Mouse (Mus musculus) T-helper 17 cell (primary cell): Measurements from ENCODE around the gene Zfp990.
"Not testable (repeated sequence)": the region's sequence is repeated elsewhere in the genome, so short reads cannot be mapped to it uniquely, and the experiment has no call there.

Source experiments
- in situ Hi-C, 2 experiments: fragments of 300-600 bp; cut with MboI, MseI; formaldehyde crosslinking; loops; 1 replicate in 1 of 2; 2 replicates in 1 of 2; pipeline ENCODE4 v1.15.1; 2025; ENCODE audit warnings: high pct_unique_total_duplicates in 2 of 2

Gene Zfp990

DNA sequence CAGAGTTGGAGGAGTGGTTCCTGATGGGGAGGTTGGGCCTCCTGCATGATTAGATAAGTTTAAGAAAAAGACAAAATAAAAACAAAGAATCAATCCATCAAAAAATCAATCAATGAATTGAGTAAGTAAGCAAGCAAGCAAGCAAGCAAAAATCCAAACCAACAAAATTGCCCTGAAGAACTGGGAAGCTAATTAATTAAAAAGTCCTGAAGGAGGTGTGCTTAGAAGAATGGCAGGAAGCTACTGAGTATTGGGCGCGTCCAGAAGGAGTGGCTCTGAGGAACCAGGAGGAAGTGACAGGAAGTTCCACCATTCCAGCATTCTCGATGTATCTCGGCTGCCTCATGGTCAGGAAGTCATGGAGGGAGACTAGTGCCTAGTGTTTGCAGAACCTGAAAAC lies at the start of gene Zfp990:
Gene Zfp990, plus strand, starts transcription at position 301 of the 400 bp plus-strand sequence.
- in situ Hi-C loops, result loop anchor here in 1 of 2 experiments (5.0 kb wide), 1 partner anchor 1797 kb away; the partner anchor contains the start of gene Zfp988

DNA sequence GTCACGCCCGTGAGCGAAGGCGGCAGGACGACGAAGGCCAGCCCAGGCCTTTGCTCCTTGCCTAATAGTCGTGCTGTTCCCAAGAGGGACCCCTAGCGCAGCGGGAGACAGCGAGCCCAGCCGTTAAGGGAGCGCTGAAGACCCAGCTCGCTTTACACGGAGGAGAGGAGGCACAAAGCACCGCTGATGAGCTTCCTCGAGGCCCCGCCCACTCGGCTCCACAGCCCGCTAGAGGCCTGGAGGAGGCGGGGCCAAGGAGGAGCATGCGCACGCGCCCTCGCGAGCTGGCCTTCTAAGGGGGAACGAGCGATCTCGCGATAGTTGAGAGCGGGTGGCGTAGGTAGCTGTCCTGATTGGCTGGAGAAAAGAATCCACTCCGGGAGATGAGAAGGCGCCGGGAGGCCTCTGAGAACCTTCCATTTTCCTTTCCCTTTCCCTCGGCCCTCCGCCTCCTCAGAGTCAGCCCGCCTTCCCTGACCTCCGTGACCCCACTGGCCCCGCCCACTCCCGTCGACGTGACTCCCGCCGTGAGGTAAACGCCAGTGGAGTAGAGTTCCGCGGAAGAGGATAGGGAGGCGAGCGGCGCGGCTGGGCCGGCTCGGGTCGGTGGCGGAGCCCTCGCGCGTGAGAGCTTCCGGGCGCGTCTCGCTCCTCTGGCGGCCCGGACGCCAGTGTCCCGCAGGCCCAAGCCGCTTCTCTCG lies 46.9 kb upstream of the Zfp990 start:
- in situ Hi-C loops, result not testable (repeated sequence)

DNA sequence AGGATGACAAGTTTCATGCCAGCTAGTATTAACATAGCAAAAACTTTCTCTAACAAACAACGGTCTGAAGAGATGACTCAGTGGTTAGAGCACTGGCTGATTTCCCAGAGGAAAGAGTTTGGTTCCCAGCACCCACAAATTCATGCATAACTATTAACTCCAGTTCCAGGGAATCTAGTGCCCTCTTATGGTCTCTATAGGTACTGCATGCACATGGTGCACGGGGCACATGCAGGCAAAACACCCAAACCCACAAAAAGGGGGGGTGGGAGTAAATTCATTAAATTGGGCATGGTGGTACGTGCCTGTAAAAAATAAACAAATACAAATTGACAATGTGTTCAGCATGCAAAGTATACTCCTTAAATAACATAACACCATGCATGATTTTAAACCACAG lies 32.4 kb upstream of the Zfp990 start:
- in situ Hi-C loops, result loop anchor here in 1 of 2 experiments (5.0 kb wide), 1 partner anchor 66 kb away; no protein-coding TSS in a partner anchor

- in situ Hi-C loops, result loop anchor here (5.0 to 10.0 kb wide), 4 partner anchors 86 to 1002 kb away; no protein-coding TSS in a partner anchor
These were observed 29.9 kb upstream of the Zfp990 start for GRCm38 (mm10) chr4:145480699-145481098.

DNA sequence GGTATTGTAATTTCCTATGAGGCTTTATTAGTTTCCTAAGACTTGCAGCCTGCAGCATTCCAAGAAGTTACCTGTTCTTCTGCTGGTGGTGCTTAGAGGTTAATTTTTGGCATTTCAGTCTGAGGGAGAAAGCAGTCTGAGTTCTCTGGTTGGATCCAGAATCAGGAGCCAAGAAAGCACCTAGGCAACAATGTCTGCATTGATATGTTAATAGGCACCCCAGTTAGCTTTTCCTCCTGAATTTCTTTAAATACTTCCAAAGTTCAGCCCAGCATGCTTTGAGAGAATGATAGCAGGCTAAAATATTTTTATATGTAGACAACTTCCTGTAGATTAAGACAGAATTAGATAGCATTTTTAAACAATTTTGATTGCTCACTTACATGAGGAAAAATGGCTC lies 21.2 kb upstream of the Zfp990 start:
- in situ Hi-C loops, result loop anchor here (10.0 kb wide), 3 partner anchors 95 to 335 kb away; no protein-coding TSS in a partner anchor

DNA sequence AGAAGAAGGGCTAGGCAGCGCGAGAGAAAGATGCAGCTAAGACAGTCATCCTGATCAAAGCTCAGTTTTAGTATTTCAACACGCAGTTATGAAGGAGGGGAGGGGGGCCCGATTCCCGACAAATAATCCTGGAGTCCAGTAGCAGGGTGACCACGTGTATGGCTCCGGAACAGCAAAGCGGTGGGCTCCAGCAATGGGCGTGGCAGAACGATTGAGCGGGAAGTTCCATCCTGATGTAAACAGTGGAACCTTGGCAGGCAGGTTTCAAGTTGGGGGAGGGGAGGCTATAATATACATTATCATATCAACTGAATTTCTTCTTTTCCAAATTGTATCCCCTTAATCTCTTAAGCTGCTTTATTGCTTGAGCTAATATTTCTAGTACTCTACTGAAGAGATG lies 18.4 kb upstream of the Zfp990 start:
- in situ Hi-C loops, result loop anchor here (5.0 to 10.0 kb wide), 2 partner anchors 163 to 1465 kb away; no protein-coding TSS in a partner anchor

GRCm38 (mm10) chr4:145493316-145493715 lies 17.2 kb upstream of the Zfp990 start:
- in situ Hi-C loops, result loop anchor here (5.0 to 10.0 kb wide), 2 partner anchors 161 to 1464 kb away; no protein-coding TSS in a partner anchor

GRCm38 (mm10) chr4:145514637-145515036 lies 4.1 kb downstream of the Zfp990 start:
- in situ Hi-C loops, result loop anchor here (5.0 kb wide), 3 partner anchors 1718 to 1793 kb away; partner anchors contain the start of gene Zfp988 (in 1 of the 2)

- in situ Hi-C loops, result loop anchor here (5.0 kb wide), 2 partner anchors 1716 to 1721 kb away; no protein-coding TSS in a partner anchor
These were observed 5.4 kb downstream of the Zfp990 start for GRCm38 (mm10) chr4:145515776-145516565.

DNA sequence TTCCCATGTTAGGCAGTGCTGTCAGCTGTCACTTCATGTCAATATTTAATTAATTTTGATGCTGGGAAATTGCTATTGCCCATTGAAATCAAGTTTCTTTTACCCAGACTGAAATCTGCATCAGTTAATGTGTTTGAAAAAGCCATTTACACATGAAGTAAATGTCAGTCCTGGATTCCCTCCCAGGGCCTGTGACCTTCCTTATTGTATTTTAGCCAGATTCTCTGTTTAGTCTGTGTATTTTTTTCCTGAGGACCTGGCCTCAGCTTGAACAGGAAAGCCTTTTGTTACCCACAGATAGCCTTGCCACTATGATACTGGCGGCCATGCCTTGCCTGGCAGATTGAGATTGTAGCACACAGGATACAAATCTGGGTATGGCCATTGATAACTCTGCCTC lies 6.8 kb downstream of the Zfp990 start:
- in situ Hi-C loops, result loop anchor here (5.0 kb wide), 2 partner anchors 1715 to 1720 kb away; no protein-coding TSS in a partner anchor

- in situ Hi-C loops, result loop anchor here (5.0 to 25.0 kb wide), 5 partner anchors 583 to 1793 kb away; no protein-coding TSS in a partner anchor
These were observed 33.3 kb downstream of the Zfp990 start for GRCm38 (mm10) chr4:145543861-145544260.

DNA sequence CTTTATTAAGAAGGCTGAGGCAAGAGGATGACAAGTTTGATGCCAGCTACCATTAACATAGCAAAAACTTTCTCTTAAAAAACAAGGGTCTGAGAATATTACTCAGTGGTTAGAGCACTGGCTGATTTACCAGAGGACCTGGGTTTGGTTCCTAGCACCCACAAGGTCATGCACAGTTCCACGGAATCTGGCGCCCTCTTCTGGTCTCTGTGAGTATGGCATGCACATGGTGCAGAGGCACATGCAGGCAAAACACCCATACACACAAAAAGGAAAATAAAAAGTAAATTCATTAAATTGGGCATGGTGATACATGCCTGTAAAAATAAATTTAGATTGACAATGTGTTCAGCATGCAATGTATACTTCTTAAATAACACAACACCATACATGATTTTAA lies 34.5 kb downstream of the Zfp990 start:
- in situ Hi-C loops, result loop anchor here in 1 of 2 experiments (25.0 kb wide), 1 partner anchor 1292 kb away; no protein-coding TSS in a partner anchor

DNA sequence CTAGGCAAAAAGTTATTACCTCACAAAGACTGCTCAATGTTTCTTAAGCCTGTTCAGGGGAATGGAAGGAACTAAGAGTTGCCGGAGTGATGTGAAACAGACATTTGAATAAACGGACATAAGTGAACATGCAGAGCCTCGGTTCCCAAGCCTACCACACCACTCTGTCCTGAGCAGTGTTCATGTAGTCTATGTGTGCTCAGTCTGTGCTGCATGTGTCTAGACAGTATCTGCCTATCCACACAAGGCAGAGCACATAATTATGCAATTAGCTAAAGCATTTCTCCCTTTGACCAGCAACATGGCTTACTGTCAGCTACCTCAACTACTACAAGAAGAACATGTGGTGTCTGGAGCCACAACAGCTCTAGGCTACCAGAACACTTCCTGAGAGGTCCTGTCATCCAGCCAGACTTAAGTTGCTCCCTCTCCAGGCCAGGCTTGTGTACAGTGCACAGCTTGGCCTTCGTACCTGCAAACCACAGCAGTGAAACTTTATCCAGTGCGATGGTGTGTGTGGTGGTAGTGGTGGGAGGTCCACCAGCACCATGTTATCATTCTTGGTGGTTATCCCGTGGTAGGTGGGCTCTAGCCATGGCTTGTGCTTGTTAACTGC lies 35.3 kb downstream of the Zfp990 start:
- in situ Hi-C loops, result loop anchor here in 1 of 2 experiments (25.0 kb wide), 1 partner anchor 1291 kb away; no protein-coding TSS in a partner anchor

DNA sequence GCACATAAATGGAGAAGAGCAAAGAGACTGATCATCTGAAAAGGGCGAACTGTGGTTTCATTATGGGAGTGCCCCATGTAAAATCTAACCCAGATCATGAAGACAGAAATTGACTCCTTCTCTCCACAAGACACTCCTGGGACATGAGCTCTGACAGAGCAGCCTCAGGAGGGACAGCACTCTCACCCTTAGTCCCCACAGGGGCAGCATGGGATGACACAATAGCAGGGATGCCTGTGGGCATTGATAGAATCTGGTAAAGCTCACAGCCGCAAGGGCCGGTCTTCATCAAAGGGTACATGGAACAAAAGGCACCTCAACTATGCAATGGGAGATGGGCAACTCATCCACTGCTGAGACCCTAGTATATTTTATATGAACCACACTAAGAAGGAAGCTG lies 35.9 kb downstream of the Zfp990 start:
- in situ Hi-C loops, result loop anchor here in 1 of 2 experiments (25.0 kb wide), 1 partner anchor 1291 kb away; no protein-coding TSS in a partner anchor

DNA sequence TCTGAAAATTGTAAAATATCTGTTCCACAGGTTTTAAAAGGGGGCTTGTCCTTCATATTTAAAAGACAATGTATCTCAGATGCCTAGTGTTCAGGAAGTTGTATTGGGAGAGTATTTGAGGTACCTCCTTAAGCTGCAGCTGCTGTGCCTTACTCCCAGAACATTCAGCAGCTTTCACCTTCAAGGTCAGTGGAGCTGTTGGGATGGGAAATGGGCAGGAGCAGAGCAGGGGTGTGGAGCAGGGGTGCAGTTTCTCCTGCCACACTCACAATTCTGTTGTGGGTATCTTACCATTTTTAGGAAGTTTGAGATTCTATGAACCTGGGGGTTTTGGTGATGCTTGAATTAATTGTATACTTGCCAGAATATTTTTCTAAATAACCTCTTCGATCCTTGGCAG lies 46.1 kb downstream of the Zfp990 start:
- in situ Hi-C loops, result loop anchor here (5.0 to 25.0 kb wide), 4 partner anchors 706 to 1961 kb away; no protein-coding TSS in a partner anchor

- in situ Hi-C loops, result loop anchor here (5.0 to 25.0 kb wide), 5 partner anchors 703 to 1963 kb away; no protein-coding TSS in a partner anchor
These were observed 49.0 kb downstream of the Zfp990 start for GRCm38 (mm10) chr4:145559505-145560099.

- in situ Hi-C loops, result loop anchor here (5.0 to 25.0 kb wide), 2 partner anchors 698 to 1958 kb away; no protein-coding TSS in a partner anchor
These were observed 53.7 kb downstream of the Zfp990 start for GRCm38 (mm10) chr4:145564111-145564821.

DNA sequence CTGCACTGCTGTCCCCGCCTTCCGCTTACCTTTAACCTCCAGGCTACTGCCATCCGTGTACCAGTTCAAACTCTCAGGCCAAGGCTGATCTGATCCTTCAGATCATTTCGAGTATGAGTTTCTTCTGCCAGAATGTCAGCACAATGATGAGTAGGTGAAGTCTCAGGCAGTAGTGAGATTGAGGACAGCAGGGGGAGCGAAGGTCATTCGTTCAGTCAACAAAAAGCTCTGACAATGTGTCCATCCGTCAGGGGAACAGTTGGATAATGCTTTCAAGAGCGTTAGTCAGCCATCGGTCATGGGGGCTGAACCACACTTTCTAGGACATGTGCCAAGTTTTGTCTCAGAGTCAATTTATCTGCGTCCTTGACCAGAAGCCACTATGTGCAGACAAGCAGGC lies 59.9 kb downstream of the Zfp990 start:
- in situ Hi-C loops, result loop anchor here (25.0 kb wide), 1 partner anchor 692 kb away; no protein-coding TSS in a partner anchor

DNA sequence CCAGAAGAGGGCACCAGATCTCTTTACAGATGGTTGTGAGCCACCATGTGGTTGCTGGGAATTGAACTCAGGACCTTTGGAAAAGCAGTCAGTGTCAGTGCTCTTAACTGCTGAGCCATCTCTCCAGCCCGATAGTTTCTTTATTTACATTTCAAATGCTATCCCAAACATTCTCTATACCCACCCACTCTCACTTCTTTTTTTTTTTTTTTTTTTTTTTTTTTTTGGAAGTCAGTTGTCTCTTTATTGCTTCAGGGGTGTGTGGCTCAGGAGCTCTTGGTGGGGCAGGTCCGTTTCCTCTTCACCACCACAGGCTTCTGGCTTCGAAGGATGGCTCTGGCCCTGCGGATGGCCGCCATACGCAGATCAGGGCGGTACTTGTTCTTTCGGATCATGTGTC lies 66.1 kb downstream of the Zfp990 start:
- in situ Hi-C loops, result loop anchor here in 1 of 2 experiments (5.0 to 25.0 kb wide), 3 partner anchors 174 to 311 kb away; no protein-coding TSS in a partner anchor

- in situ Hi-C loops, result loop anchor here (5.0 to 25.0 kb wide), 3 partner anchors 173 to 307 kb away; no protein-coding TSS in a partner anchor
These were observed 69.8 kb downstream of the Zfp990 start for GRCm38 (mm10) chr4:145580333-145580732.
